17 mouse cellular contexts compared by ENCODE assay signal in the genomic region with DNA sequence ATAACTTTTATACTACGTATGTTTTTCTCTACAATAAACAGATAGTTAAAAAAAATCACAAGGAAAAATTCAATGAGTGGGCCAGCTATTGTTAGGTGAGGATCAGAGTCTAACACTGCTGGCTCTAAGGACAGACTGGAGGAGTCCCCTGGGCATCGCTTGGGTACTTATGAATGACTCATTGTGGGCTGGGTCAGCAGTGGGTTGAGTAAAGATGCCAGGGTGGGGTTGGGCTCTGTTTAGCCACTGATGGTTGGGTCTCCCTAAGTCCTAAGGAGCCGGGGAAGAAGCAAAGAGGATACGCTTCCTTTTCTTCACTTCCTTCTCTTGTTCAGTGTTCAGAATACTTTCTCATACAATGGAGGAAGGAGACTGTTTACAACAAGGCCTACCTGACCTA.
"Had no signal": no experiment of that assay in that cellular context is flagged by ENCODE, and none has a peak within 500 bp of the region (broad histone marks: within the 10 kb centered on the region; RNA-seq: fewer than 3 reads in every experiment).

No protein-coding gene starts in this region.

- H3K4me2 ChIP-seq: liver, embryonic 13.5 days; lung, embryonic 14.5 days; midbrain, embryonic 12.5 days; midbrain, embryonic 15.5 days; neural tube, embryonic 13.5 days; stomach, embryonic 15.5 days had no signal

- ATAC-seq: midbrain, embryonic 15.5 days had no signal

- H3K9ac ChIP-seq: liver, embryonic 13.5 days; lung, embryonic 14.5 days; midbrain, embryonic 12.5 days; midbrain, embryonic 15.5 days; neural tube, embryonic 13.5 days; stomach, embryonic 15.5 days had no signal

- H3K9me3 ChIP-seq: liver, embryonic 13.5 days; midbrain, embryonic 12.5 days; midbrain, embryonic 15.5 days; neural tube, embryonic 13.5 days; stomach, embryonic 15.5 days had no signal

- H3K4me1 ChIP-seq: midbrain, embryonic 12.5 days; midbrain, embryonic 15.5 days; neural tube, embryonic 13.5 days; stomach, embryonic 15.5 days had no signal

- H3K27me3 ChIP-seq: liver, embryonic 13.5 days; midbrain, embryonic 12.5 days; midbrain, embryonic 15.5 days; neural tube, embryonic 13.5 days; stomach, embryonic 15.5 days had no signal

- H3K27ac ChIP-seq: kidney, postnatal 0 days; layer of hippocampus, adult 2 months; liver, embryonic 13.5 days; midbrain, embryonic 12.5 days; midbrain, embryonic 15.5 days; neural tube, embryonic 13.5 days; stomach, embryonic 15.5 days had no signal

- DNase-seq: kidney, postnatal 25 days; layer of hippocampus, adult 9-11 months; liver, embryonic 13.5 days; lung, embryonic 14.5 days; lung, postnatal 10 days; lung, postnatal 36 days; retina, postnatal 1 day; right cerebral cortex, postnatal 25 days; spleen, adult 18-20 months; thymus, adult 18-20 months; thymus, postnatal 36 days had no signal

- H3K36me3 ChIP-seq: liver, embryonic 13.5 days; midbrain, embryonic 12.5 days; midbrain, embryonic 15.5 days; neural tube, embryonic 13.5 days; stomach, embryonic 15.5 days had no signal

- H3K4me3 ChIP-seq: layer of hippocampus, adult 2 months; liver, embryonic 13.5 days; midbrain, embryonic 12.5 days; midbrain, embryonic 15.5 days; neural tube, embryonic 13.5 days; stomach, embryonic 15.5 days had no signal
